Mouse (Mus musculus) B cell, adult 62 days (primary cell): ENCODE measurements around the gene C9orf72. TPM values are rescaled to one million over a fixed set of nuclear protein-coding genes. Genes with fewer than 3 reads are reported as not detected.

ENCODE experiments used
- total RNA-seq: library from RNA; stranded (reverse); gene quantifications from 4 replicates; pipeline ENCODE4 v1.2.4, GENCODE M21; 2023

The C9orf72 gene
- total RNA-seq: 12.0 to 21.2 TPM (median 17.7 TPM) in 4 replicates

DNA sequence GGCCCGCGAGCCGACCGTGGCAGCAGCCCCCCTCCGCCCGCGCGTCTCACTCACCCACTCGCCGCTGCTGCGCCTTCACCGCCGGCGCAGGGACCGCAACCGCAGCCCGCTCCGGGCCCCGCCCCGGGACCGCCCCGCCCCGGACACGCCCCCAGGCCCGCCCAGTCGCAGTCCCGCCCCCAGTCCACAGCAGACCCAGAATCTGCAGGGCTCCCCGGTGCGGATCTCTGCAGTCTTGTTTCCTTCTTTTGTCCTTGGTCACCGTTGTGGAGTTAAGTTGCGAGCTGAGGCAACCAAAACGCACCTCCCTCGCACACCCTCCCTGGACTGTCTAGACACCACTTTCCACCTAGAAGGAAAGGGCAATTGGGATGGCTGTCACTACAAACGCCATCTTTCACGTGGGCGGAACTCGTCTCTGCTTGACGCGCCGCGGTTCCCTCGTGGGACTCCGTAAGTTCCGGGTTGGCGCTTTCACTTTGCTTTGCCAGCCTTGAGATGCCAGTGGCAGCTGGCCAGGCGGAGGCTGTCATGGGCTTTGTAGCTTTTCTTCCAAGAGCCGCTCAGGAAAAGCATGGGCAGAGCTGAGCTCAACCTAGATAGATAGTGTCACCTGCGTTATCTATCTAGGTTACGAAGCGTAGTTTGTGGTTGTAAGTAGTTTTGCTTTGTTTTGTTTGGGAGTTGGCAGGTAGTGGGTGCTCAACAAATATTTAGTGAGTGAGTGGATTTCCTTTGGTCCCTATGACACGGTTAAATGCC, at the start of gene C9orf72:
TSS of gene C9orf72 (minus strand) at position 442 of the 762 bp plus-strand sequence.

DNA sequence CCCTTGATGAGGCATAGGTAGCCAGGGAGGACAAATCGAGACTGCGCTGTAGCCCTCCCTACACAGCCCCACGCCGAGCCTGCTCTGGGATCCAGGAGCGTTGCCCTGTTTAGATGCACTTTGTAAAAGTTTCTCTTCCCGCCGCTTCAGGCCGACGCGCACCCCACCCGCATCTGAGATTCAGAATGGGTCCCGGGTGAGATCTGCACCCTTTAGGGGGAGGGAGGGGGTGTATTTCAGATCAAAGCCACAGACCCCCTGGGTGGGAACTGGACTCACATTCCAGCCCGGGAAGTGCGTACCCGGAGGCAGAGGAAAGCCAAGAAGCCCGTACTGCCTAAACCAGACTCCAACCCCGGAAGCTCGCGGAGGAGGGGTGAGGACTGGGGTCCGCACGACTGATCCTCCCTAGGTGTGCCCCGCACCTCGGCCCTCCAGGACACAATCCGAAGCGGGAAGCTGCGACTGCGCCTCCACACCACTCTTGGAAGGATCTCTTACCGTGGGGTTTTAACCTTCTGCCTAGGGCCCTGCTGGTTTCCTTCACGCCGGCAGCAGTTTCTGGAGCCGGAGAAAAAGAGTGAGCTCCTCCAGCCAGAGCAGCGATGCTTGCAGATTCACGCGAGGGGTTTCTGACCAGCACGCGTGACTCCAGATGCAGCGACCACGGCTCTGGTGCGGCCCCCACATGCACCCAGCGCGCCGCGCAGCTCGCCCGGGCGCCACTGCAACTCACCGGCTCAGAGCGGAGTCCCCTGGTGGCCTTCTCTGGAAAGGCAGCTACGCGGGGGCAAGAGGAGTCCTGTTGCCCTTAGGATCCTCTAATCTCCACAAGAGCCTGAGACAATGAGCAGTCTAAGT, 69.0 kb downstream of the C9orf72 start, which contains the start of gene Mob3b:
TSS of gene Mob3b (minus strand) at position 734 of the 861 bp plus-strand sequence.

DNA sequence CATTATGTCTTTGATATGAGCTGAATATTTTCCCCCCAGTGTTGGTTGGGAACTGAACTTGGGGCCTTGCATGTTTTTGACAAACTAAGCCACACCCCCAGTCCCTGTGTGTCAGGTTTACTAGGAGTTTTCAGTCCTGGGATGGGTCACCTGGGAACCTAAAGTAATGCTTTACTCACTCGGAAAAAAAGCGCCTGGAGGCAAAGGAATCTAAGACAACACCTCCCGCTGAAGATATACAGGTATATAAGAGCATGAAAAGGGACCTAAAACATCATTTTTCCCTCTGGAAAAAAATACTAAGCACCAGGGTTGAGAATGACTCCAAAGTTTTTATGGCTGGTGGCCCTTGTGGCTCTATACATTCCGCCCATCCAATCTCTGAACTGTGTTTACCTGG, 74.2 kb downstream of the C9orf72 start, which contains the start of gene Ifnk:
TSS of gene Ifnk (plus strand) at position 301 of the 400 bp plus-strand sequence.

Other genes with a start within 250 kb of the C9orf72 start
- not detected in 4 replicates for gene Ifnk, start 74.1 kb downstream of the C9orf72 start, total RNA-seq
- 5.5 to 7.6 TPM (median 6.2 TPM) in 4 replicates for gene Mob3b, start 68.7 kb downstream of the C9orf72 start, total RNA-seq